Comparison of ENCODE assay signal across 12 mouse cellular contexts in genomic region chr14:48012361-48013215, GRCm38 (mm10).
DNase-seq lines count a peak whose midpoint lies in the region; ATAC-seq lines count a peak whose summit lies in the region.
"Had no signal": no experiment of that assay in that cellular context is flagged by ENCODE, and none has a peak within 500 bp of the region (broad histone marks: within the 10 kb centered on the region; RNA-seq: fewer than 3 reads in every experiment).

No protein-coding gene starts in this region.

- H3K27me3 ChIP-seq in hindbrain, embryonic 14.5 days (ENCODE audit: control insufficient read depth, insufficient read depth, low read length) = no peaks in the 10 kb centered on the region
- H3K27me3 ChIP-seq in hindbrain, embryonic 12.5 days = no peaks in the 10 kb centered on the region
- H3K27me3 ChIP-seq in neural tube, embryonic 13.5 days = no peaks in the 10 kb centered on the region
- H3K27me3 ChIP-seq in neural tube, embryonic 14.5 days (ENCODE audit: control insufficient read depth, insufficient read depth, low read length) = no peaks in the 10 kb centered on the region
- H3K27me3 ChIP-seq in intestine, embryonic 15.5 days (replicated peaks) = no peaks in the 10 kb centered on the region

- no peaks in the 10 kb centered on the region for H3K36me3 ChIP-seq in hindbrain, embryonic 14.5 days (replicated peaks; ENCODE audit: control insufficient read depth, insufficient read depth)
- no peaks in the 10 kb centered on the region for H3K36me3 ChIP-seq in hindbrain, embryonic 12.5 days
- no peaks in the 10 kb centered on the region for H3K36me3 ChIP-seq in neural tube, embryonic 13.5 days
- H3K36me3 ChIP-seq in neural tube, embryonic 14.5 days (ENCODE audit: control insufficient read depth, insufficient read depth, low read length) = no peaks in the 10 kb centered on the region
- H3K36me3 ChIP-seq in intestine, embryonic 15.5 days = no peaks in the 10 kb centered on the region

- WGBS in hindbrain, embryonic 14.5 days = 42% methylated on average over 2 of the region's 2 CpGs
- 52% methylated on average over 2 of the region's 2 CpGs for WGBS in hindbrain, embryonic 12.5 days
- 28% methylated on average over 2 of the region's 2 CpGs for WGBS in neural tube, embryonic 13.5 days
- WGBS in neural tube, embryonic 14.5 days = 22% methylated on average over 2 of the region's 2 CpGs
- WGBS in intestine, embryonic 15.5 days = 63% methylated on average over 2 of the region's 2 CpGs

- no peak overlapping the region for H3K4me3 ChIP-seq in hindbrain, embryonic 14.5 days (replicated peaks; ENCODE audit: low read length)
- no peak overlapping the region for H3K4me3 ChIP-seq in hindbrain, embryonic 12.5 days
- no peak overlapping the region for H3K4me3 ChIP-seq in neural tube, embryonic 13.5 days
- H3K4me3 ChIP-seq in neural tube, embryonic 14.5 days (ENCODE audit: low read depth, low read length) = no peak overlapping the region
- no peak overlapping the region for H3K4me3 ChIP-seq in intestine, embryonic 15.5 days (replicated peaks)

- H3K4me2 ChIP-seq in hindbrain, embryonic 14.5 days (replicated peaks) = no peak overlapping the region
- no peak overlapping the region for H3K4me2 ChIP-seq in hindbrain, embryonic 12.5 days (replicated peaks)
- H3K4me2 ChIP-seq in neural tube, embryonic 13.5 days = no peak overlapping the region
- H3K4me2 ChIP-seq in neural tube, embryonic 14.5 days (ENCODE audit: low read depth, low read length) = no peak overlapping the region
- H3K4me2 ChIP-seq in intestine, embryonic 15.5 days (replicated peaks) = no peak overlapping the region

- no peak overlapping the region; the same call in 1 of the 2 replicates for H3K27ac ChIP-seq in hindbrain, embryonic 14.5 days
- no peak overlapping the region for H3K27ac ChIP-seq in hindbrain, embryonic 12.5 days
- peak overlapping the region; percentile 28; the same call in 1 of the 2 replicates for H3K27ac ChIP-seq in neural tube, embryonic 13.5 days (replicated peaks)
- no peak overlapping the region for H3K27ac ChIP-seq in neural tube, embryonic 14.5 days (ENCODE audit: low read depth, low read length)
- H3K27ac ChIP-seq in intestine, embryonic 15.5 days = no peak overlapping the region

- peak; percentile 29 for DNase-seq in hindbrain, embryonic 14.5 days (ENCODE audit: low spot score)
- no peak for DNase-seq in neural tube, embryonic 10.5 days (ENCODE audit: extremely low spot score, low spot score)
- peak; percentile 30 to 39 for DNase-seq in frontal cortex, adult 2 months (ENCODE audit: extremely low spot score in 1 of 2, low spot score in 1 of 2)
- DNase-seq in urinary bladder, adult 2 months (ENCODE audit: low spot score) = no peak
- DNase-seq: adrenal gland, adult 2 months; lung, adult 2 months; retina, postnatal 1 day; thymus, postnatal 4 days had no signal

- no peak overlapping the region for H3K9ac ChIP-seq in hindbrain, embryonic 14.5 days
- H3K9ac ChIP-seq in hindbrain, embryonic 12.5 days = no peak overlapping the region
- no peak overlapping the region for H3K9ac ChIP-seq in neural tube, embryonic 13.5 days
- H3K9ac ChIP-seq in neural tube, embryonic 14.5 days (replicated peaks; ENCODE audit: low read depth, low read length) = no peak overlapping the region
- H3K9ac ChIP-seq in intestine, embryonic 15.5 days = no peak overlapping the region

- H3K4me1 ChIP-seq in hindbrain, embryonic 14.5 days (replicated peaks; ENCODE audit: control insufficient read depth, insufficient read depth, low read length) = no peaks in the 10 kb centered on the region
- 0 out of 2 replicates have a peak, but pooled peaks cover 3% of the 10 kb centered on the region for H3K4me1 ChIP-seq in hindbrain, embryonic 12.5 days
- peaks cover 13% of the 10 kb centered on the region for H3K4me1 ChIP-seq in neural tube, embryonic 13.5 days (replicated peaks)
- H3K4me1 ChIP-seq in neural tube, embryonic 14.5 days (ENCODE audit: control insufficient read depth, insufficient read depth, low read length) = no peaks in the 10 kb centered on the region
- H3K4me1 ChIP-seq in intestine, embryonic 15.5 days (replicated peaks) = no peaks in the 10 kb centered on the region

- H3K9me3 ChIP-seq in hindbrain, embryonic 14.5 days (ENCODE audit: control insufficient read depth, low read length) = no peaks in the 10 kb centered on the region
- no peaks in the 10 kb centered on the region for H3K9me3 ChIP-seq in hindbrain, embryonic 12.5 days (replicated peaks)
- H3K9me3 ChIP-seq in neural tube, embryonic 13.5 days = 0 out of 2 replicates have a peak, but pooled peaks cover 4% of the 10 kb centered on the region
- no peaks in the 10 kb centered on the region; the same call in 1 of the 2 replicates for H3K9me3 ChIP-seq in neural tube, embryonic 14.5 days (ENCODE audit: control insufficient read depth, low read length)
- H3K9me3 ChIP-seq in intestine, embryonic 15.5 days = no peaks in the 10 kb centered on the region

- peak; percentile 70; the same call in 1 of the 2 replicates for ATAC-seq in hindbrain, embryonic 14.5 days (ENCODE audit: low FRiP score)
- no peak for ATAC-seq in hindbrain, embryonic 12.5 days (ENCODE audit: low FRiP score)
- ATAC-seq in neural tube, embryonic 13.5 days (ENCODE audit: low read depth) = peak; percentile 85
- peak; percentile 80 for ATAC-seq in neural tube, embryonic 14.5 days (ENCODE audit: low read depth)
- ATAC-seq in intestine, embryonic 15.5 days = no peak

Comparison
In these comparisons a context has a peak if more than half of its experiments do, and no peak if none do; other contexts are left out.
1. ATAC-seq: peak in hindbrain, embryonic 14.5 days (single experiment), neural tube, embryonic 13.5 days (single experiment) and neural tube, embryonic 14.5 days (single experiment); none in hindbrain, embryonic 12.5 days (single experiment) and intestine, embryonic 15.5 days (single experiment).
2. DNase-seq: peak in hindbrain, embryonic 14.5 days (single experiment) and frontal cortex, adult 2 months (2 of 2); none in neural tube, embryonic 10.5 days (single experiment) and urinary bladder, adult 2 months (single experiment).